Mouse (Mus musculus) large intestine, adult 2 months (tissue): ENCODE measurements at regions not wholly inside any gene's neighbourhood (a gene's known extent, or its start where the extent isn't known, plus 50 kb on each side); places are given as distances from the start of the nearest gene placed in this dataset.

Experiments
- DNase-seq: peaks from one replicate; pipeline ENCODE4 v3.0.0-alpha.2; 2012; ENCODE audit warnings: low read depth, low spot score
- WGBS: fragments of 180-500 bp; shearing (Covaris S2); methylation state at CpG from one replicate; pipeline ENCODE4 v1.1.7; 2018; 5-methylcytosine and 5-hydroxymethylcytosine counted together

DNA sequence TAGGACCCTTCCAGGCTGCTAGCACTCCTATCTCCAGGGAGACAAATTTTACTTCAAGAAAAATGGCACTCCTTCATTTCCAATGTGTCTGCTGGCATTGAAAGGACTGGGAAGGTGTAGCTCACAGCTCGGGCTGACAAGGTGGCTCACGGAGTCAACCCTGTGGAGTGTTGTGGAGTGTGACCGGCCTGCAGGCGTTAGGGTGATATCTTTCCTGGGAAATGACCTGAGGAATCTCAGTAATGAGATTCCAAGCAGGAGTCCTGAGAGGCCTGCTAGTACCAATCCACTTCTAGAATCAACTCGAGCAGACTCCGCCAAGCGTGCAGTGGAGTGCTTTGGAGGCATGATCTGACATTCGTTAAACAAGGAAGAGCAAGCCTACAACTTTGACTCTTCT lies 328.6 kb downstream of the Icos start:
- DNase-seq = no peak
- 94% methylated on average over 8 of the region's 8 CpGs for WGBS

DNA sequence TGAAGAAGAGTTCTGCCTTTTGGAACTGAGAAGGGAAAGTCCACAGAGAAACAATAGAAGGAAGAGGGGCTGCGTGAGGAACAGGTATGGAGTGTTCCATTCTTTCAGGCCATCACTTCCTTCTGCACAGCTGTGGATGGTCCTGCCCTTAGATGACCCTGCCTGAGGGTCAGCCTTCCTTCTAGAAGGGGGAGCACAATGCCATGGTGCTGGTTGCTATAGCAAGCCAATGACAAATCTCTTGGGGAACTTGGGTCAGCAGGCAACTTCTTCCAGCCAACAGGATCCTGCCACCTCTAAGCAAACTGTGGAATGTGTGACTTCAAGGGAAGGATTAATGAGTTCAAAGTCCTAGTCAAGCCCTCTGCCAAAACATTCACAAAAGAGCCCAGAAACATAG lies 329.1 kb upstream of the Pard3b start:
- no peak for DNase-seq
- 68% methylated on average over 1 of the region's 1 CpGs for WGBS

DNA sequence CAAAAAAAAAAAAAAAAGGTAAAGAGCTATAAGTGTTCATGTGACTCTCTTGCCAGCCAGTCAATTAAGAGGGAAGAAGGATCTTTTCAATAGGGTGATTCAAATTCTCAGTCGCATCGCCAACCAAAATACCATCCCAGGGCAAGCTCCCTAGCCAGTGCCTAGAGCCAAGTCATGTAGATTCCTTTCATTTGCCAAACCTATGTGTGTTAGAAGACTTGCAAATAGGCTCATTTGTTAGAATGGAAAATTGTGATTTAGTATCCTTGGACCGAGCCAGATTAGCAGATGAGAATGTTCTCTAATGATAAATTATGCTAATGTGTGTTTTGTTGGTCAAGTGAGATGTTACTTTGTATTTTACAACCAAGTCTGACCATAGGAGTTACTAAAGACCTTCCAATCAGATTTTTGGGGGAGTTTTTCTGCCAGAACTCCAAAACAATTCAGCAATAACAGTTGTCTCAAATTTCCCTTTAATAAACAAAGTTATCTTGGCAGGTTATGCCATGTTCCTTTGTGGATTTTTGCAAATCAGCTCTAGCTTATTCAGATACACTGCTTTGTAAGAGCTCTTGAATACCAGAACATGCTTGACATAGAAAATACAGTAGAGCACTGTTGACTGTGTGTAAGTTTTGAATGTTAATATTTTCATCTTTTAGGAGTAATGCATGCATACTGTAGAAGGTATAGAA lies 328.4 kb upstream of the Pard3b start:
- DNase-seq = no peak
- WGBS = 80% methylated on average over 3 of the region's 3 CpGs

DNA sequence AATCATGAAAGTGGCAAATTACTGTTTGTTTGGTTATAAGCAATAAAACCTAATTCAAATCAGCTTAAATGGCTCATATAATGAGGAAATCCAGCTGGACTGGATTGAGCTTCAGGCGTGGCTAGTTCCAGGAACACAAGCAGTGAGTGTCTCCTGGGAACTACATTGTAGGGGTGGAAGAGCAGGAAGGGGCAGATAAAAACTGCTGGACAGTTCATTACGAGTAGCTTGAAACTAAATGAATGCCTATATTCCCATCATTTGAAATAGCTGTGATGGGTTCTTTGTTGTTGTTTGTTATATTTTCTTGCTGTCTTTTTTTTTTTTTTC lies 327.9 kb upstream of the Pard3b start:
- 18% methylated on average over 2 of the region's 2 CpGs for WGBS

DNA sequence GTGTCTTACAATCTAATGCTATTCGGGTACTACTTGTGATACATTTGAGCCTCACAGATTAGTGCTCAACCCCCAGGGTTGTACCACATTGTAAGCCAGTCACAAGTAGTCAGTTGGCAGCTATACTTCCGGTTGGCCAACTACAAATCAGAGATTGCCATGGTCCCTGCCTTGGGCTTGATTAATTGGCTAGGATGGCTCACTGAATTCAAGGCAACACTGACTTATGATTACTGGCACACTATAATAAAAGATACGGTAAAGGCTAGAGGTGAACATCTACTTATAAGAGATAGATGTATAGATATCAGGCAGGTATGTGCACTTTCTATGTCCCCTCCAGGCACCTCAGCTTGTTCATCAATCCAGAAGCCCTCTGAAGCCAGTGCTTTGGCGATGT lies 325.4 kb upstream of the Pard3b start:
- WGBS = 92% methylated on average over 4 of the region's 4 CpGs

More for the DNA sequence above, 327.9 kb upstream of the Pard3b start:
- DNase-seq = no peak

DNA sequence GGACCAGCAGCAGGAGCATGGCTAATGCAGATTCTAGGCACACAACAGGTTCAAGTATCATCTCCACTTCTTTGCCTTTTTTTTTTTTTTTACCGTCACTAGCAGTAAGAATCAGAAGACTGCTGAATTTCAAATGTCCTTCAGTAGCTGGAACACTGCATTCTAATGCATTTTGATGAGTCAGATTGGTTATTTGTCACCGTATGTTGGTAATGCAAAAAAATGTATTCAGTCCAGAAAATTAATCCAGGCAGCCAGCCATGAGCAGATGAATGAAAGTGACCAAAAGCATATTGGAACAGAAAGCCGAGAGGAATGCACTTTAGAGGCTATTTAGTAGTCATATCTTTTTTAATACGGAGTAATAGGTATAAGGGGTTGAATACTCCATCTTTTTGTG lies 322.4 kb upstream of the Pard3b start:
- WGBS = 88% methylated on average over 4 of the region's 4 CpGs
- DNase-seq = no peak

More for the DNA sequence above, 325.4 kb upstream of the Pard3b start:
- no peak for DNase-seq

DNA sequence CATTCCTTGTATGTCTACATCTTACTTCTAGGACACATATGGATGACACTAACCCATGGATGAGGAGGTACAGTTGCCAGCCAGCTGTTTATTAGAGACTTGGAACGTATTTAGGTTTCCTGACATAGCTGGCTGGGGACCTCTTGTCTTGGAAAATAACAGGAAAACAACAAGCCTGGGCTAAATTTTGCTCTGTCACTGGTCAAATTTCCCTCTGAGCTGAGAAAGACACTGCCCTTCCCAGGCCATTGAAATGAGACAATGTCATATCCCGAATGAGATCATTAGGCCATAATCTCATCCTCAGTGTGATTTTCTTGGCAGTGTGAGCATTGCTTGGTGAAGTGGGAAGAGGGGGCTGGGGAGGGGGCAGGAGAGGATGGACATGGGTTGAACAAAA lies 321.9 kb upstream of the Pard3b start:
- no peak for DNase-seq
- WGBS = 60% methylated on average over 2 of the region's 2 CpGs

DNA sequence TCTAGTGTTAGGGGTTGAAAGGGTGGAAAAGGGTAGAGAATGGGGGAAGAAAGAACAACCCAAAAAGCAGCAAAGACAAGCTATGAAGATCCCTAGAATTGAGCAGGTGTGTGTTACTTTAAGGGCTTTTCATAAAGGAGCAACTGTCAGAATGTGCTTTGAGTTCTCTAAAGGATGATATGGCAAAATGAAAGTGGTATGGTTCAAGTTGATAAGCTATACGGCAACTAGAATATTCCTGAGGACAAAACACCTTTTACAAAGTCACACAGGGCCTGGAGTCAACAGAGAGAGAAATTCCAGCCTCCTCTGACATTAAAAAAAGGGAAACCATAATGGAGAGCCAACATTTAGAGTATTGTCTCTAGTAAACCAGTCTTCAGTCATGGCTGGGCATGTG lies 320.6 kb upstream of the Pard3b start:
- WGBS = 88% methylated on average over 1 of the region's 1 CpGs
- no peak for DNase-seq

DNA sequence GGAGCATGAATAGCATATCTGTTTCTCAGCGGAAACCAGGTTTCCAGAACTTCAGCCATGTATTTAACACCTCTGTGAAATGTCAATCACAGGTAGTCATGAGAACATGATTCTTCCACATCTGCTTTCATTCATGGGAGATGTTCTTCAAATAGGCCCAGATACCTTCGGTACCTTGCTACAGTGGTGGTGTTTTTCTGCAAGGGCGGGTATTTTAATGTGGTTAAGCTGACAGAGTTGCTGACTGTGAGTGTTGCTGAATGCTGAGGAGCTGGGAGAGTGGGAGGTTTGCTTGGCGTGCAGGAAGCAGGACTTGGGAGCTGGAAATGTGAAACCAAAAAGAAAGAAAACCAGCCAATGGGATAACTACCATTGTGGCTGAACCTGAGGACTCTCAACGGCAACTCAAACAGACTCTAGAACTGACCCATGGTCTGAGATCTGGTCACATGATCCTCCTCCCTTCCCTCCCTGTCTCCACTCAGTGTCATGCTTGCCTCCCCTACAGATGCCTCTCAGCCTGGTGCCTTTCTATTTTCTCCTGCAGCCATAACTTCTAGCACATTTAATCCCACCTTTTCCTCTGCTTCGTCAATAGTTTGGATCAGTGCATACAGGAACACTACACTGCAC lies 317.0 kb upstream of the Pard3b start:
- no peak for DNase-seq
- WGBS = 74% methylated on average over 6 of the region's 6 CpGs

DNA sequence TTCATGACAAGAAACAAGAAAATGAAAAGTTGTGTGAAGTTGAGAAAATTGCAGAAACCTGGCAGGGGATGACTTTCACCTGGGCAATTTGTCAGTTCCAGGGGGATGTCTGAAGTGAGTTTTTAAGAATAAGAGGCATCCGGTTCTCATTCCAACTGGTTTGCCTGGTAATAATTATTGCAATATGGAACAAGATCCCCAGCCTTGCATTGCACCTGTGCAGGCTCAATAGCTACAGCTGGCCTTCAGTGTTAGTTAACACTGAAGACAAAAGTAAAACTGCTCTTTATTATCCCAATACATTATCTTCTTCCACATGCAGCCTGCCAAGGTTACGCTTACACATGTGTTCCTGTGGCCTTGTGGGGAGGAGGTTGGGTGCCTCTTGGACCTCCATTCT lies 307.2 kb upstream of the Pard3b start:
- WGBS = 95% methylated on average over 2 of the region's 2 CpGs
- DNase-seq = no peak

DNA sequence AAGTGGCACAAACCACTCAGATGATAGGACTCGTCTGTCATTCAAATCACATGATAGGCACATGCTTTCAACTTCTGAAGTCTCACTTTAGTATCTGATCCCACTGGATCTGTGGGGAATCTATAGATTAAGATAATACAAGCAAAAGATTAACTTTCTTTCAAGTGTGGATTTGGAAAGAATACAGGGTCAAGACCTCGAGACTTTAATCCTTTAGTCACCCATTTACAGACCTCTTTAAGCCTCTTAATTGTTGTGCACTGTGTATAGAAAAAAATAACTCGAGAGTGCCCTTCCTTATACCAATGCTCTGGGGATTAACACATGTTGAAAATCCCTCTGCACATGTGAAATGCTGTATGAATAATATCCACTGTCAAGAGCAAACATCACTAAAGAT lies 306.7 kb upstream of the Pard3b start:
- WGBS = 50% methylated on average over 3 of the region's 3 CpGs
- no peak for DNase-seq

DNA sequence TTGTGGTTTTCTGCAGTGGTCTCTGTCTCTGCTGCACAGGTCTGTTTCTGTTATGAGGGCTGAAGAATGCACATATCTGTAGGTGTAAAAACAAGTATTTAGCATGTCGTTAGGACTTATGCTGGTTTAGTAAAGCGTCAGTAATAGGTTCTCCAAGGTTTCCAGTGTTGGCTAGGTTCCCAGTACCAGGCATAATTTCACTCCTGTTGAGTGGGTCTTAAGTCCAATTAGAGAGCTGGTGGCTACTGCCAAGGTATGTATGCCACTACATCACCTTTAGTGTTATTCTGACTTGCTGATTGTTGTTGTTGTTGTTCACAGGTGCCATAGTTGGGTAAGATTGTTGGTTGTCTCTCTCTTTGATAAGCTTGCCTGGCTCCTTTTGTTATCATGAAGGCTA lies 302.3 kb upstream of the Pard3b start:
- no peak for DNase-seq
- 64% methylated on average over 2 of the region's 2 CpGs for WGBS

DNA sequence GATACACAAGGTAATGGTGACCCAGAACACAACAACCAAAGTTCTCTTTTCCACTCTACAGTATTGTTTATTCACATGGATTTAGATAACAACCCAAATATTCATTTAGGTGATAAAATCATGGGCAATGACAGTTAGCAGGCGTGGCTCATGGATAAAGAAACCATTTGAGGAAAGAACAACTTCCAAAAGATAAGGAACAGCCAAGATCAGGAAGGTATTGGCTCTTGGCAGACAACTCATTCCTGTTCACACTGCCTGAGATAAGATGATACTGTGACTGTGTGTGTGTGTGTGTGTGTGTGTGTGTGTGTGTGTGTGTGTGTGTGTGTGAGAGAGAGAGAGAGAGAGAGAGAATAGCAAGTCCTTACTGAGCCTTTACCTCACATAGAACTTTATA lies 285.7 kb upstream of the Pard3b start:
- DNase-seq = no peak
- 24% methylated on average over 1 of the region's 1 CpGs for WGBS

DNA sequence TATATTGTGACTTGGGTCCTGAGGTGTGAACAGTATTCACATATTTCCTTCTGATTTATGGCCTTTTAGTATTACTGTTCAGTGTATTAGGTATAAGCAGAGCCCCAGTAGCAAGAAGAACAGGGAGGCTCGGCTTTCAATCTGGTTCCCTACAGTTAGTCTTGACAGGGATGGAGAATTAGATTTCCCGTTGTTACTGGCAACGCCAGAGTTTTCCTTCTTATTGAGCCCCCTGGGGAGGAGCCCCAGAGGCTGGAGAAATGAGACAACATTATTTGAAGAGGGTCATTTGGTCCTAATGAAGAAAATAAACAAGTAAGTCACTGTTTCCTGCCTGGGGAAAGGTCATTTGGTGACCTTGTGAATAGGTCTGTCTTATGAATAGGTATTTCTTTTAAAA lies 285.1 kb upstream of the Pard3b start:
- no peak for DNase-seq
- WGBS = 66% methylated on average over 3 of the region's 3 CpGs

DNA sequence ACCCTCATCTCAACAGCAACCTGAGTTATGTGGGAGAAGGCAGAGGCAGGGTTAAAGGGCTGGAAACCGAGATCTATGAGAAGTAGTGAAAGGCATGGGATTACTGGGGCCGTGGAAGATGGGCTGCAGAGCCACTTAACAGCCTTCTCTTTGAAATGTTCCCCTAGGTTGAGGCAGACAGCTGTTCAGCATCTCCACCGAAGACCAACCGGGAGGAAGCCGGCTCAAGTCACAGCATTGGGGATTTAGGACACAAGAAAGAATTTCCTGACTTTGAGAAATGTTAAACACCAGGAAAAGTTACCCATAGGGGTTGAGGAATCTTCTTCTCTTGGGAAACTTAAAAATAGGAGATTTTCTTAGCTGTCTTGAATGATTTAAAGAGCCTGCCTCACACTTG lies 283.4 kb upstream of the Pard3b start:
- WGBS = 67% methylated on average over 5 of the region's 5 CpGs
- no peak for DNase-seq

DNA sequence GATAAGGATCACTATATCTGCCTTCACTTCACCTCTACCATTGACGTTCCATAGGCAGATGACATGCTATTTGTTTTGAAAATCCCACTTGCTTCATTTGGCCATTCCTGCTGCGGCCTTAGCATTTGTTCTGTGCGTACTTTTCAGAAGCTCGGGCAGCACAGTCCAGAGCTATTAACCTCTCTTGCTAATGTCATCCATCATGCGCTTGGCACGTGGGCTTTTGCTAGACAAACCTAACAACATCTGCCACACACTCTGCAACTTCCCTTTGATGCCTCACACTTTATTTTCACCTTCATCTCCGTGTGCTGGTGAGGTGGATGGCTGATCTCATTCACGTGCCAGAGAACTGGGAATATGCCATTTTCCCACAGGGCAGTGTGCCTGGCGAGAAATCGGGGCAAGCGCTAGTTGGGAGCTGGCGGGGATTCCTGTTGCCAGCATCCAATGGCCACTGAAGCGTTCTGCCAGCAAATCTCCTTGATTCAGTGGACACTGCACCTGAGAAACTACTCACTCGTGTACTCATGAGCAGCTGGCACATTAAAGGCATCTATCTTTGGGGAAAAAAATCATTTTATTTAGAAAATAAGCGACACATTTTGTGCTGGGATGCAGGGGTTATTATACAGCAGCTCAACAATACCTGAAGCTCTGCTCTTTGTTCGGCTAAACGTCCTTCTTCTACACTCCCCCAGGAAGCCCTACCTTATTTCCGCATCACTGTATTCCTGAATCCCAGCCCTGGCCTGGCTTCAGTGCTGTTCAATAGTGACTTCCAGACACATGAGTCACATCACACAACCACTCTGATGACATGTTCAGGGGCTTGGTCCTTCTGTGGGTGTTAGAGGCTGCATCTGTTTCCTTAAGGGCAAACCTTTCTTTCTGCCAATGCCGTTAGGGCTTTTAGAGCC lies 279.4 kb upstream of the Pard3b start:
- WGBS = 77% methylated on average over 19 of the region's 19 CpGs

DNA sequence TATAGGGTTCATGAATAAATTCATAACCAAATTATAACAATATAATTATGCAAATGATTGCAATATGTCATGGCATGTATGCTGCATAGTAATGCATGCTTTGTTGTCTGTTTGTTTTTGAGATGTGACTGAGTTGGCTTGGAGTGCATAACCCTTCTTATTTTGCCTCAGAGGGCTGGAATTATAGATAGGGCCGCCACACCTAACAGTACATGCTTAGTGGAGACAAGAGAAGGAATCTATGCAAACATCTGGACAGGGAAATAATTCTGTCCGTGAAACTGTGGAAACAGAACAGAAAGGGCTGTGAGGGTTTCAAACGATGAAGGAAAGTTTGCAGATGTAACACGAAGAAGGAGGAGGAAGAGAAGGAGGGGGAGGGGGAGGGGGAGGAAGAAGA lies 266.0 kb upstream of the Pard3b start:
- DNase-seq = no peak
- WGBS = 51% methylated on average over 4 of the region's 4 CpGs

More for the DNA sequence above, 279.4 kb upstream of the Pard3b start:
- DNase-seq = no peak

DNA sequence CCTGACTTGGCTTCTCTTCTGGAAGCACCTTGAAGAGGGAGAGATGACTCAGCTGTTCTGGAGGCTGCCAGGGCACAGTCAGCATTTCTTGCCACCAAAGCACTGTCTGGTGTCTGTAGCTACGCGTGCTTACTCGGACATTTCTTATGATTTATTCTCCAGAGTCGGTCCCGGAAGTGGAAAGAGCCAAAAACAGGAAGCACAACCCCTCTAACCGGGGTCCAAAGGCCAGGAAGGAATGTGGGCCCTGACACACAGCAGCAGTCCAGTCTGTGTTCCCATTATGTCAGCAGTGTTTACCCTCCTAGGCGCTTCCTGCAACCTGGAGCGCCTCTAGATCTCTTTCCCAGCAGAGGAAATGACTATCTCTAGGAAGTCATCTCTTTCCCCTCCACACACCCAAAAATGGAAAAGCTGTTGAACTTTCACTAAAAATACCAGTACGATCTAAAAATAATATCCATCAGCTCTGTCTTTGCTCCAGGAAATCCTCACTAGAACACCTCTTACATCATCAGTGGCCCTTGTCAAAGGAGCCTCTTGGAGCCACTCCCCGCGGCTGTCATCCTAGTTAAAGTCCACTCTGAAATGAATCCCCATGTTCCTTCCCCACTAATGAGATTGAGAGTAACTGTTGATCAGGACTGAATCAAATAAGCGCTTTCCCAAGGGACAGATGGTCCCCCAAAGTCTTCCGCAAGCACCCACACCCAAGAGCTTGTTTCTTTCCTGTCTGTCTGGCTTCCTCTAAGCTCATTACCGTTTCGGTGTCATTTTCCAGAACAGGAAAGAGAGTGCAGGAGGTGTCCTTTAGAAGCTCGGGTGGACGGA lies 264.7 kb upstream of the Pard3b start:
- WGBS = 57% methylated on average over 17 of the region's 17 CpGs
- DNase-seq = no peak

DNA sequence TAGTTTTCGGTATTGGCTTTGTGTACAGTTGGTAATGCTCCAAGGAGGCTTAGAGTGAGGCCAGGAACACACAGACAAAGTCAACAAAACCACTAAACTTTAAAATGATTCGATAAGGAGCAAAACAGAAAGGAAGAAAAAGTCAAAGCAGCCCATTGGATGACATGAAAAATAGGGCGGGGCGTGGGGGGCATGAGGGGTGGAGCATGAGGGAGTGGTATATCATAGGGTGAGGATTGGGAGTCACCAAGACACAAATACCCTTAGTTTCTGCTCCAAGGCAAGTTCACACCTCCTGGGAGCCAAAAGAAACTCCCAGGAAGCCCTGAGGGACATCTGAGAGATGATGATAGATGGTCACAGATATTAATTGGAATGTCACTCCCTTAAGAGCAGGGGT lies 262.2 kb upstream of the Pard3b start:
- WGBS = 20% methylated on average over 4 of the region's 4 CpGs
- no peak for DNase-seq

DNA sequence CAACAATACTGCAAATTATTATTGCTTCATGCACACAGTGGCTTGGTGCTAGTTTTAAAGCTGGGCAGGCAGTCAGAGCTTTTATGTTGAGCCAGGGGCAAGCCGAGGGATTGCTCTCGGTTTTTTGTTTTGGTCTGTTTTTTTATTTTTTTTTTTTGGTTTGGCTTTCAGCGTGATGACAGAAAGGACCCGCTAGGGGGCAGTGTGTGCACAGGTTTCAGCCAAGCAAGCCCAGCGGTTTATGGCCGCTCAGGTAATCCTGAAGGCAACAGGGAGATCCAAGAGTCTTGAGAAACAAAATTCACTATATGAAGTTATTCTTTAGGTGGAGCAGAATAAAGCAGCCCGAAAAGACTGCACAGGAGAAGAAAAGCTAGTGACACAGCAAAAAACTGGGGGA lies 261.6 kb upstream of the Pard3b start:
- peak; percentile 57 for DNase-seq

More for the DNA sequence above, 261.6 kb upstream of the Pard3b start:
- 1% methylated on average over 7 of the region's 7 CpGs for WGBS
